Mouse (Mus musculus) embryonic facial prominence, embryonic 12.5 days (tissue): ENCODE results near the gene Tek. TPM values are rescaled to one million over a fixed set of nuclear protein-coding genes. Genes with fewer than 3 reads are reported as not detected.

Experiments
- ATAC-seq: fragments of 200-750 bp; cut with Nextera tagmentation; 2 replicates; pipeline ENCODE4 v1.8.0; 2017; ENCODE audit not compliant: insufficient number of reproducible peaks, insufficient read depth, low FRiP score, low TSS enrichment
- H3K27ac ChIP-seq: fragments of 300-500 bp; sonication (generic); 2 replicates; pipeline ENCODE4 v1.5.1; 2016; ENCODE audit warnings: mild to moderate bottlenecking
- H3K27me3 ChIP-seq: fragments of 300-500 bp; sonication (generic); 2 replicates; pipeline ENCODE4 v1.6.1; 2016; ENCODE audit warnings: mild to moderate bottlenecking, moderate library complexity
- H3K36me3 ChIP-seq: fragments of 300-500 bp; sonication (generic); 2 replicates; pipeline ENCODE4 v1.6.1; 2016; ENCODE audit warnings: mild to moderate bottlenecking
- H3K4me1 ChIP-seq: fragments of 300-500 bp; sonication (generic); 2 replicates; pipeline ENCODE4 v1.6.1; 2016
- H3K4me2 ChIP-seq: fragments of 300-500 bp; sonication (generic); replicated peaks from 2 replicates; pipeline ENCODE4 v1.6.1; 2016; ENCODE audit warnings: mild to moderate bottlenecking, moderate library complexity
- H3K4me3 ChIP-seq: fragments of 300-500 bp; sonication (generic); 2 replicates; pipeline ENCODE4 v1.5.1; 2016; ENCODE audit warnings: mild to moderate bottlenecking
- H3K9ac ChIP-seq: fragments of 300-500 bp; sonication (generic); 2 replicates; pipeline ENCODE4 v1.6.1; 2016; ENCODE audit warnings: mild to moderate bottlenecking, moderate library complexity
- H3K9me3 ChIP-seq: fragments of 300-500 bp; sonication (generic); 2 replicates; pipeline ENCODE4 v1.6.1; 2016; ENCODE audit warnings: mild to moderate bottlenecking, moderate library complexity
- WGBS: fragments of 180-500 bp; shearing (Covaris S2); methylation state at CpG from one replicate; pipeline ENCODE4 v1.1.7; 2016; 5-methylcytosine and 5-hydroxymethylcytosine counted together
- polyA plus RNA-seq: library from polyadenylated mRNA; unstranded; fragments of >200 nt; fragmentation: Nextera tagmentation; extraction: Ambion mirVana; gene quantifications from 2 replicates; pipeline ENCODE4 v1.2.1, GENCODE M21; 2016

Tek gene
- polyA plus RNA-seq, 1 experiment from 2014 or later: 10.8 TPM

GRCm38 (mm10) chr4:94827429-94827828 is 88.3 kb downstream of the Tek start:
- H3K4me2 ChIP-seq: no peak overlapping the region
- peaks cover 7% of the 10 kb centered on the region; the same call in 1 of the 2 replicates for H3K9me3 ChIP-seq
- no peaks in the 10 kb centered on the region for H3K4me1 ChIP-seq
- H3K27ac ChIP-seq: no peak overlapping the region
- no peaks in the 10 kb centered on the region for H3K27me3 ChIP-seq
- no peak overlapping the region for H3K9ac ChIP-seq
- ATAC-seq: no peak
- H3K4me3 ChIP-seq: no peak overlapping the region
- 35% methylated on average over 5 of the region's 5 CpGs for WGBS
- H3K36me3 ChIP-seq: no peaks in the 10 kb centered on the region

- Histone ChIP-seq H3K4me1 (no peaks in the 10 kb centered on the region), H3K9ac (no peak overlapping the region), H3K27ac (no peak overlapping the region), H3K9me3 (no peaks in the 10 kb centered on the region), H3K4me3 (no peak overlapping the region), H3K4me2 (no peak overlapping the region), H3K36me3 (no peaks in the 10 kb centered on the region), H3K27me3 (no peaks in the 10 kb centered on the region)
- no peak for ATAC-seq
- WGBS: 74% methylated on average over 6 of the region's 6 CpGs
These were observed 90.9 kb downstream of the Tek start for GRCm38 (mm10) chr4:94829924-94830386.

GRCm38 (mm10) chr4:94837061-94837460 is 98.0 kb downstream of the Tek start:
- WGBS: 73% methylated on average over 7 of the region's 7 CpGs
- Histone ChIP-seq H3K4me3 (no peak overlapping the region), H3K36me3 (no peaks in the 10 kb centered on the region), H3K4me1 (no peaks in the 10 kb centered on the region), H3K27me3 (no peaks in the 10 kb centered on the region), H3K4me2 (no peak overlapping the region), H3K9me3 (no peaks in the 10 kb centered on the region), H3K9ac (no peak overlapping the region), H3K27ac (no peak overlapping the region)
- ATAC-seq: no peak

DNA sequence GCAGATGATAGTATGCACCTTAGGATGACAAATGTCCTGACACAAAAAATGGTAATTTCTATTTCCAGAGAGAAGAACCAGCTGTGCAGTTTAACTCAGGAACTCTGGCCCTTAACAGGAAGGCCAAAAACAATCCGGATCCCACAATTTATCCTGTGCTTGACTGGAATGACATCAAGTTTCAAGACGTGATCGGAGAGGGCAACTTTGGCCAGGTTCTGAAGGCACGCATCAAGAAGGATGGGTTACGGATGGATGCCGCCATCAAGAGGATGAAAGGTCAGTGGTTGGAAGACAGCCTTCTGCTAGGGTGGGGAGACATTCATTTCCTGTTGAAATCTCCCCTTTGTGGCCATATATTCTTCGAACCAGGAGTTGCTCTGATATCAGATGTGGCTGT is 114.2 kb downstream of the Tek start:
- no peaks in the 10 kb centered on the region for H3K36me3 ChIP-seq
- WGBS: 88% methylated on average over 7 of the region's 7 CpGs
- no peak overlapping the region for H3K27ac ChIP-seq
- no peak overlapping the region for H3K4me3 ChIP-seq
- H3K27me3 ChIP-seq: no peaks in the 10 kb centered on the region
- no peaks in the 10 kb centered on the region for H3K4me1 ChIP-seq
- no peak overlapping the region for H3K4me2 ChIP-seq
- ATAC-seq: no peak
- H3K9me3 ChIP-seq: no peaks in the 10 kb centered on the region
- H3K9ac ChIP-seq: no peak overlapping the region

- Histone ChIP-seq H3K9ac (no peak overlapping the region), H3K27me3 (no peaks in the 10 kb centered on the region), H3K4me1 (no peaks in the 10 kb centered on the region), H3K4me3 (no peak overlapping the region), H3K9me3 (no peaks in the 10 kb centered on the region), H3K4me2 (no peak overlapping the region), H3K27ac (no peak overlapping the region), H3K36me3 (no peaks in the 10 kb centered on the region)
- no peak for ATAC-seq
- WGBS: 79% methylated on average over 3 of the region's 3 CpGs
These were observed 115.2 kb downstream of the Tek start for GRCm38 (mm10) chr4:94854270-94854669.

DNA sequence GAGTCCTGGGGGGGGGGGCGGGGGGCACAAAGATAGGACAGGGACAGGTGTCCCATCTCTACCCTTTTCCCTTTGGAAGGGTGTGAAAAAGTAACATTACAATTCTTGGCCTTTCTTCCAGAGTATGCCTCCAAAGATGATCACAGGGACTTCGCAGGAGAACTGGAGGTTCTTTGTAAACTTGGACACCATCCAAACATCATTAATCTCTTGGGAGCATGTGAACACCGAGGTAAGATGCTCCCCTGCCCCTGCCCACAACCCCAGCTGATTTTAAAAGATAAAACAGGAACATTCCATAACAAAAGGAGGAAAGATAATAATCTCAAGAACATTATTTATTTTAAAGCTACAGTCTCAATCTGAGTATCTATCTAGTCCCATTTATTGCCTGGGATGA is 116.1 kb downstream of the Tek start:
- Histone ChIP-seq H3K36me3 (no peaks in the 10 kb centered on the region), H3K27me3 (no peaks in the 10 kb centered on the region), H3K27ac (no peak overlapping the region), H3K4me2 (no peak overlapping the region), H3K4me3 (no peak overlapping the region), H3K9me3 (no peaks in the 10 kb centered on the region), H3K4me1 (no peaks in the 10 kb centered on the region), H3K9ac (no peak overlapping the region)
- 72% methylated on average over 3 of the region's 3 CpGs for WGBS
- no peak for ATAC-seq

- H3K36me3 ChIP-seq: no peaks in the 10 kb centered on the region
- H3K4me1 ChIP-seq: no peaks in the 10 kb centered on the region
- H3K27me3 ChIP-seq: no peaks in the 10 kb centered on the region
- no peak overlapping the region for H3K4me2 ChIP-seq
- ATAC-seq: no peak
- no peak overlapping the region for H3K27ac ChIP-seq
- H3K9ac ChIP-seq: no peak overlapping the region
- no peak overlapping the region for H3K4me3 ChIP-seq
- 25% methylated on average over 2 of the region's 2 CpGs for WGBS
- H3K9me3 ChIP-seq: no peaks in the 10 kb centered on the region
These were observed 161.7 kb downstream of the Tek start for GRCm38 (mm10) chr4:94900744-94901143.

GRCm38 (mm10) chr4:94901780-94902179 is 162.7 kb downstream of the Tek start:
- WGBS: 74% methylated on average over 3 of the region's 3 CpGs
- no peak for ATAC-seq
- no peaks in the 10 kb centered on the region for H3K4me1 ChIP-seq

More at GRCm38 (mm10) chr4:94901780-94902179, 162.7 kb downstream of the Tek start:
- no peaks in the 10 kb centered on the region for H3K36me3 ChIP-seq
- no peak overlapping the region for H3K4me3 ChIP-seq
- H3K9me3 ChIP-seq: no peaks in the 10 kb centered on the region
- no peak overlapping the region for H3K4me2 ChIP-seq
- no peak overlapping the region for H3K27ac ChIP-seq
- H3K27me3 ChIP-seq: no peaks in the 10 kb centered on the region
- H3K9ac ChIP-seq: no peak overlapping the region

Other genes starting within 250 kb of the Tek start
- gene Gm10306, start 182.7 kb upstream of the Tek start, polyA plus RNA-seq: not detected in 2 replicates
- gene Caap1, start 182.5 kb upstream of the Tek start, polyA plus RNA-seq: 32.0 and 33.2 TPM in 2 replicates
- 83.8 and 90.1 TPM in 2 replicates for gene Plaa, start 136.0 kb upstream of the Tek start, polyA plus RNA-seq
- gene Ift74, start 124.8 kb upstream of the Tek start, polyA plus RNA-seq: 50.3 and 50.8 TPM in 2 replicates
- gene Lrrc19, start 89.1 kb upstream of the Tek start, polyA plus RNA-seq: 1.4 and 1.7 TPM in 2 replicates
- 0.22 and 0.35 TPM in 2 replicates for gene Eqtn, start 189.6 kb downstream of the Tek start, polyA plus RNA-seq
- gene Mysm1, start 239.8 kb downstream of the Tek start, polyA plus RNA-seq: 35.8 and 38.4 TPM in 2 replicates